Mouse (Mus musculus) lung, embryonic 14.5 days (tissue): ENCODE results near the gene Scrg1. TPM values are rescaled to one million over a fixed set of nuclear protein-coding genes. Genes with fewer than 3 reads are reported as not detected.
"Not testable (repeated sequence)": the region's sequence is repeated elsewhere in the genome, so short reads cannot be mapped to it uniquely, and the experiment has no call there.

ENCODE experiments used
- ATAC-seq: fragments of 200-750 bp; cut with Nextera tagmentation; 2 replicates; pipeline ENCODE4 v1.8.0; 2017; ENCODE audit warnings: mild to moderate bottlenecking, moderate TSS enrichment, moderate library complexity; ENCODE audit not compliant: insufficient read depth
- DNase-seq: peaks from one replicate; pipeline ENCODE4 v3.0.0-alpha.2; 2015
- H3K27ac ChIP-seq: fragments of 300-500 bp; sonication (generic); 2 replicates; pipeline ENCODE4 v1.5.1; 2014; ENCODE audit warnings: low read depth, mild to moderate bottlenecking, moderate library complexity
- H3K27me3 ChIP-seq: fragments of 300-500 bp; sonication (generic); 2 replicates; pipeline ENCODE4 v1.6.1; 2014; ENCODE audit warnings: low read length, control low read depth; ENCODE audit not compliant: insufficient read depth
- H3K36me3 ChIP-seq: fragments of 300-500 bp; sonication (generic); 2 replicates; pipeline ENCODE4 v1.6.1; 2014; ENCODE audit warnings: control low read depth; ENCODE audit not compliant: insufficient read depth
- H3K4me1 ChIP-seq: fragments of 300-500 bp; sonication (generic); 2 replicates; pipeline ENCODE4 v1.6.1; 2014; ENCODE audit warnings: antibody characterized with exemption, control low read depth; ENCODE audit not compliant: insufficient read depth
- H3K4me2 ChIP-seq: fragments of 300-500 bp; sonication (generic); 2 replicates; pipeline ENCODE4 v1.6.1; 2014; ENCODE audit warnings: mild to moderate bottlenecking
- H3K4me3 ChIP-seq: fragments of 300-500 bp; sonication (generic); 2 replicates; pipeline ENCODE4 v1.5.1; 2014; ENCODE audit warnings: low read depth, low read length
- H3K9ac ChIP-seq: fragments of 300-500 bp; sonication (generic); 2 replicates; pipeline ENCODE4 v1.6.1; 2014
- H3K9me3 ChIP-seq: fragments of 300-500 bp; sonication (generic); 2 replicates; pipeline ENCODE4 v1.6.1; 2016; ENCODE audit warnings: low read depth, low read length, control low read depth
- CTCF ChIP-seq: IDR thresholded peaks from 2 replicates; pipeline ENCODE4 v1.5.1; 2016; ENCODE audit warnings: antibody characterized with exemption, low read depth
- WGBS: fragments of 180-500 bp; shearing (Covaris S2); extraction: QIAGEN DNeasy Blood & Tissue Kit; methylation state at CpG from one replicate; pipeline ENCODE4 v1.1.7; 2014; 5-methylcytosine and 5-hydroxymethylcytosine counted together
- polyA plus RNA-seq: library from polyadenylated mRNA; unstranded; fragments of >200 nt; fragmentation: Nextera tagmentation; extraction: Ambion mirVana; gene quantifications from 2 replicates; pipeline ENCODE4 v1.2.1, GENCODE M21; 2014

Scrg1 gene
- polyA plus RNA-seq, 1 experiment from 2014 or later = 0.46 TPM

DNA sequence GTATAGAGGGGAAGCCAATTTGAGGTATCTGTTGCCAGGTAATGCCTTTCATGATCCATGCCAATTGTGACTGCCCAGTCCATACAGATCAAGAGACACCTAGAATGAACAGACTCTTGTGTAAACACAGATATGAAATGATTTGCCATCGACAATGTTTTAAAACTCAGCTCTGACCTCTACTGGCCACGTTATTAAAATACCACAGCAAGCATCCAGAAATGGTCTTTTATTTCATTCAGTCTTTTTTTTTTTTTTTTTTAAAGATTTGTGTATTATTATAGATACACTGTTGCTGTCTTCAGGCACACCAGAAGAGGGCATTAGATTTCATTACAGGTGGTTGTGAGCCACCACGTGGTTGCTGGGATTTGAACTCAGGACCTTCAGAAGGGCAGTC lies 29.6 kb upstream of the Scrg1 start:
- no peaks in the 10 kb centered on the region for H3K9me3 ChIP-seq
- no peak overlapping the region for H3K4me2 ChIP-seq
- no peak overlapping the region for H3K27ac ChIP-seq
- peak; percentile 80 for DNase-seq
- ATAC-seq = 0 out of 2 replicates have a peak, but pooled peaks have one; percentile 59
- H3K27me3 ChIP-seq = peaks cover 11% of the 10 kb centered on the region; the same call in 1 of the 2 replicates
- peak; percentile 56 for TF ChIP-seq CTCF
- H3K4me1 ChIP-seq = no peaks in the 10 kb centered on the region
- no peak overlapping the region for H3K4me3 ChIP-seq
- no peaks in the 10 kb centered on the region for H3K36me3 ChIP-seq
- no peak overlapping the region for H3K9ac ChIP-seq
- 9% methylated on average over 3 of the region's 3 CpGs for WGBS

DNA sequence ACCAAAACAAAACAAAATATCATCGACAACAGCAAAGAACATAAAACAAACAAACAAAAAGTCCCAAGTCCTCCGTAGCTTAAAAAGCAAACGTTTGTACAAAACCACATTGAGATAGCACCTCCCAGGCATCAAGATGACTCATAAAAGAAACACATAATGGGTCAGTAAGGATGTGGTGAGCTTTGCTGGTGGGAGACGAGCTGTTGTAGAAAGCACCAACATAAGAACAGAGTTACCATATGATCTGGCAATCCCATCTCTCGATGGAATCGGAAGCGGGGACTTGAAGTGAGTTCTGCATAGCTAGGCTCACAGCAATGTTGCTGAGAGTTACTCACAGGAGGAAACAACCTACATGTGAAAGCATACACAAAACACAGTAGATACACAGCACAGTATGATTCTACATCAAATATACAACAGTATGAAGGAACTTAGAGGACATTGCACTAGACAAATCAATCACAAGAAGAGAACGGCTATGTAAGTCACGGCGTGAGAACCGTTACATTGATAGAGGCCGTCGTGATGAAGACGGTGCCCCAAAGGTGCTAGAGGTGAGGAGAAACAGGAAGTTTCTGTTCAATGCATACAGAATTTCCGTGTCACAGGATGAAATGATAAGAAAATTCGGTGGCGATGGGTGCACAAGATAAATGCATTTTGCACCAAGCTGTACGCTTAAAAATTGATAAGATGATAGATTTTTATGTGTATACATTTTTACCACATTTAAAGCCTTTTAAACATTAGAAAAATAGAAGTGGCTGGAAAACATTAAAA lies 27.9 kb upstream of the Scrg1 start:
- no peak for ATAC-seq
- H3K27me3 ChIP-seq = peaks cover 11% of the 10 kb centered on the region; the same call in 1 of the 2 replicates

DNA sequence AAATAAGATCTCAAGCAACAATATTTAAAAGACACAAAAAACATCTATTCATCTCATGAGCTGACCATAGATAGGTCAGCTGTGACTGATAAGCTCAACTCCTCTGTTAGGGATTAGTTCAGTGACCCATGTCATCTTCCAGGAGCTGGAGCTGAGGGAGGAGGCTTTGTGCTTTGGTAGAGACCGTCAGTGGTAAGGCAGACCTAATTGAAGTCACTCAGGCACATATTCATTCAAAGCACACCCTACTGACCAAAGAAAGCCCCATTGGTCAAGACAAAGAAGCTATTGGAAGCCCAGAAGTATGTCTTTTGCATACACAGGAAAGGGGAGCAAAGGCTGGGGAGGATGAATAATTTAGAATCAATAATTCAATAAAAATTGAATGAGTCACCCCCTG lies 27.2 kb upstream of the Scrg1 start:
- no peaks in the 10 kb centered on the region for H3K9me3 ChIP-seq
- no peak overlapping the region for H3K4me2 ChIP-seq
- no peak overlapping the region for H3K9ac ChIP-seq
- no peak for DNase-seq
- no peak overlapping the region for H3K27ac ChIP-seq
- WGBS = 38% methylated on average over 1 of the region's 1 CpGs
- ATAC-seq = no peak
- peaks cover 11% of the 10 kb centered on the region; the same call in 1 of the 2 replicates for H3K27me3 ChIP-seq
- H3K4me3 ChIP-seq = no peak overlapping the region
- TF ChIP-seq CTCF = no peak
- H3K36me3 ChIP-seq = no peaks in the 10 kb centered on the region
- no peaks in the 10 kb centered on the region for H3K4me1 ChIP-seq

More for the DNA sequence above, 27.9 kb upstream of the Scrg1 start:
- no peak for TF ChIP-seq CTCF
- Histone ChIP-seq H3K9ac (no peak overlapping the region), H3K4me1 (no peaks in the 10 kb centered on the region), H3K27ac (no peak overlapping the region), H3K36me3 (no peaks in the 10 kb centered on the region), H3K4me2 (no peak overlapping the region), H3K4me3 (no peak overlapping the region), H3K9me3 (no peaks in the 10 kb centered on the region)
- WGBS = 52% methylated on average over 18 of the region's 18 CpGs
- no peak for DNase-seq

DNA sequence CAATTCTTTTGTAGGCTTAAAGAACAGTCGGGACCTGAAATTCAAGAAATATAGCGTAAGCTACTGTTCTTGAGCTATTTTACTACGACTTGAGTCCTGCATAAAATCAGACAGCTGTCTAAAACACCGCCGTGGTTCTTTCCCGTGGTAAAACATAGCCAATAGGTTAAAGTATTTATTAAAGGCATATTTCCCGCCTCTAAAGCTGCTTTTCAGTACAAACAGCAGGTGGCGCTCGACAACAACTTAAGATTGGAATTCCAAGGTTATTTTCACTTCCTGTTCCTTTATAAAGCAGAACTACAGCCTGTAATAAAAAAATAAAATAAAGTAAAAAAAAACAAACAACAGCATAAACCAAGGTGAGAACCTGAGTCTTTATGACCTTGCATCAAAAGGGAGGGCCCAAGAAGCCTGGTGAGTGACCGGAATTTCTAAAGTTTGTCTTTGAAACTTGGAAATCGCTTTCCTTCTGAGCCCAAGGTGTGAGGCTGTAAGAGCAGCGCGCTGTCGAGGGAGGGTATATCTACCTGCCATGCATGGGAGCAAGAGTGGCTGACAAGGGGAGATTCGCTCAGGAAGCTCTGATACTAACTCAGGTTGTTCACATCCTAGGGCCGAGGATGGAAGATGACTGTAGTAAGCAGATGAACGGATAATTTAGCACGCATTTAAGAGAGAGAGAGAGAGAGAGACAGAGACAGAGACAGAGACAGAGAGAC lies 26.4 kb upstream of the Scrg1 start:
- peak; percentile 94 for DNase-seq
- no peak overlapping the region for H3K9ac ChIP-seq
- peak overlapping the region; percentile 26; the same call in 1 of the 2 replicates for H3K4me2 ChIP-seq
- H3K4me3 ChIP-seq = no peak overlapping the region
- peaks cover 11% of the 10 kb centered on the region; the same call in 1 of the 2 replicates for H3K27me3 ChIP-seq
- no peaks in the 10 kb centered on the region for H3K9me3 ChIP-seq
- no peaks in the 10 kb centered on the region for H3K36me3 ChIP-seq
- ATAC-seq = 0 out of 2 replicates have a peak, but pooled peaks have one; percentile 20
- 32% methylated on average over 18 of the region's 18 CpGs for WGBS
- no peak overlapping the region for H3K27ac ChIP-seq
- TF ChIP-seq CTCF = peak; percentile 78
- no peaks in the 10 kb centered on the region for H3K4me1 ChIP-seq

GRCm38 (mm10) chr8:57429888-57430274 lies 25.8 kb upstream of the Scrg1 start:
- H3K27me3 ChIP-seq = peaks cover 11% of the 10 kb centered on the region; the same call in 1 of the 2 replicates
- H3K4me2 ChIP-seq, H3K9ac ChIP-seq, H3K4me1 ChIP-seq, DNase-seq, H3K4me3 ChIP-seq, H3K36me3 ChIP-seq, H3K27ac ChIP-seq, H3K9me3 ChIP-seq: not testable (repeated sequence)
- 54% methylated on average over 5 of the region's 5 CpGs for WGBS
- peak; percentile 29; the same call in 1 of the 2 replicates for ATAC-seq

- Histone ChIP-seq H3K4me3 (no peak overlapping the region), H3K27me3 (peaks cover 11% of the 10 kb centered on the region; the same call in 1 of the 2 replicates), H3K27ac (no peak overlapping the region), H3K9ac (no peak overlapping the region), H3K4me1 (no peaks in the 10 kb centered on the region), H3K4me2 (no peak overlapping the region), H3K36me3 (no peaks in the 10 kb centered on the region), H3K9me3 (no peaks in the 10 kb centered on the region)
- no peak for TF ChIP-seq CTCF
- ATAC-seq (no peak), DNase-seq (no peak)
- WGBS = 73% methylated on average over 11 of the region's 11 CpGs
These were observed 24.8 kb upstream of the Scrg1 start for GRCm38 (mm10) chr8:57430901-57431300.

- no peak for DNase-seq
These were observed 22.9 kb upstream of the Scrg1 start for GRCm38 (mm10) chr8:57432802-57433201.

More at GRCm38 (mm10) chr8:57432802-57433201, 22.9 kb upstream of the Scrg1 start:
- Histone ChIP-seq H3K27me3 (peaks cover 11% of the 10 kb centered on the region; the same call in 1 of the 2 replicates), H3K9ac (no peak overlapping the region), H3K27ac (no peak overlapping the region), H3K9me3 (no peaks in the 10 kb centered on the region), H3K36me3 (no peaks in the 10 kb centered on the region), H3K4me3 (no peak overlapping the region), H3K4me2 (no peak overlapping the region), H3K4me1 (0 out of 2 replicates have a peak, but pooled peaks cover 3% of the 10 kb centered on the region)
- WGBS = 59% methylated on average over 5 of the region's 5 CpGs
- TF ChIP-seq CTCF = no peak
- ATAC-seq = no peak
